Mouse (Mus musculus) gastrocnemius, adult 18-20 months (tissue): ENCODE data around the gene Olfr93. TPM values are rescaled to one million over a fixed set of nuclear protein-coding genes. Genes with fewer than 3 reads are reported as not detected.
A peak's percentile ranks its signal among the peaks of the same experiment; 100 is the strongest.
"Not testable (repeated sequence)": the region's sequence is repeated elsewhere in the genome, so short reads cannot be mapped to it uniquely, and the experiment has no call there.

ENCODE experiments used
- DNase-seq: peaks from one replicate; pipeline ENCODE4 v3.0.0; 2021; ENCODE audit warnings: low spot score
- long read RNA-seq, 2 experiments: library from polyadenylated mRNA; stranded (forward); transcript quantifications; one replicate each; pipeline ENCODE4 v2.0.0; 2021
- total RNA-seq, 2 experiments: library from RNA; stranded (reverse); gene quantifications; 2 replicates each; pipeline ENCODE4 v1.2.3; 2021

Olfr93 gene
- total RNA-seq = not detected
- long read RNA-seq, experiment 1 = 0 reads
- long read RNA-seq, experiment 2 = 0 reads

- DNase-seq = no peak
These were observed at the start of gene Olfr93 for GRCm38 (mm10) chr17:37161394-37161793. Gene Olfr93 (minus strand): TSS chr17:37161494.

GRCm38 (mm10) chr17:37203917-37204236, 42.6 kb upstream of the Olfr93 start:
- DNase-seq = no peak

- peak; percentile 77 for DNase-seq
These were observed 42.1 kb upstream of the Olfr93 start for GRCm38 (mm10) chr17:37203206-37203916.

- DNase-seq = no peak
These were observed 39.6 kb upstream of the Olfr93 start, which contains the start of gene Olfr94 for GRCm38 (mm10) chr17:37200894-37201293. Gene Olfr94 (minus strand): TSS chr17:37200994.

GRCm38 (mm10) chr17:37196845-37197724, 35.8 kb upstream of the Olfr93 start:
- DNase-seq = no peak

GRCm38 (mm10) chr17:37194782-37195181, 33.5 kb upstream of the Olfr93 start:
- no peak for DNase-seq

- DNase-seq = no peak
These were observed 32.4 kb upstream of the Olfr93 start, which contains the start of gene Ubd for GRCm38 (mm10) chr17:37193656-37194055. Gene Ubd (plus strand): TSS chr17:37193892.

GRCm38 (mm10) chr17:37193032-37193431, 31.7 kb upstream of the Olfr93 start:
- DNase-seq = no peak

GRCm38 (mm10) chr17:37190711-37191110, 29.4 kb upstream of the Olfr93 start:
- peak; percentile 39 for DNase-seq

- no peak for DNase-seq
These were observed 24.2 kb upstream of the Olfr93 start for GRCm38 (mm10) chr17:37185474-37185873.

- DNase-seq = not testable (repeated sequence)
These were observed 29.9 kb downstream of the Olfr93 start for GRCm38 (mm10) chr17:37131366-37131765.

- DNase-seq = no peak
These were observed 41.3 kb downstream of the Olfr93 start, which contains the start of gene Olfr92 for GRCm38 (mm10) chr17:37119988-37120387. Gene Olfr92 (minus strand): TSS chr17:37120088.

- no peak for DNase-seq
These were observed 63.1 kb downstream of the Olfr93 start, which contains the start of gene Olfr91 for GRCm38 (mm10) chr17:37098178-37098577. Gene Olfr91 (minus strand): TSS chr17:37098278.

GRCm38 (mm10) chr17:37093289-37093688, 68.0 kb downstream of the Olfr93 start:
- DNase-seq = no peak

- no peak for DNase-seq
These were observed 69.1 kb downstream of the Olfr93 start for GRCm38 (mm10) chr17:37092198-37092597.

Other genes with a start within 250 kb of the Olfr93 start
- gene Rnf39, start 218.6 kb downstream of the Olfr93 start, total RNA-seq = under 1 TPM; 0.23 to 0.24 TPM
- gene Ppp1r11, start 209.8 kb downstream of the Olfr93 start, total RNA-seq = 10 to 100 TPM; 58.9 to 65.9 TPM
- 10 to 100 TPM; 21.9 to 22.1 TPM for gene Znrd1, start 202.9 kb downstream of the Olfr93 start, total RNA-seq
- gene Znrd1as, start 202.9 kb downstream of the Olfr93 start, total RNA-seq = 10 to 100 TPM; 26.5 to 26.6 TPM
- under 1 TPM in 1 of 2 experiments, not detected in 1; 0.37 TPM for gene 2410137M14Rik, start 180.3 kb downstream of the Olfr93 start, total RNA-seq
- gene H2-M5, start 172.0 kb downstream of the Olfr93 start, total RNA-seq = not detected
- not detected for gene Zfp57, start 160.3 kb downstream of the Olfr93 start, total RNA-seq
- gene Mog, start 138.1 kb downstream of the Olfr93 start, total RNA-seq = not detected
- 1 to 10 TPM; 5.5 to 8.2 TPM for gene Gabbr1, start 115.5 kb downstream of the Olfr93 start, total RNA-seq
- not detected for gene Olfr90, start 73.0 kb downstream of the Olfr93 start, total RNA-seq
- not detected for gene Olfr91, start 63.2 kb downstream of the Olfr93 start, total RNA-seq
- not detected for gene Olfr92, start 41.4 kb downstream of the Olfr93 start, total RNA-seq
- gene Ubd, start 32.4 kb upstream of the Olfr93 start, total RNA-seq = under 1 TPM in 1 of 2 experiments, not detected in 1; 0.74 TPM
- not detected for gene Olfr94, start 39.5 kb upstream of the Olfr93 start, total RNA-seq
- not detected for gene Olfr95, start 51.6 kb upstream of the Olfr93 start, total RNA-seq
- not detected for gene Olfr96, start 58.7 kb upstream of the Olfr93 start, total RNA-seq
- not detected for gene Olfr97, start 75.8 kb upstream of the Olfr93 start, total RNA-seq
- gene Olfr98, start 102.3 kb upstream of the Olfr93 start, total RNA-seq = not detected
- gene H2-M3, start 108.7 kb upstream of the Olfr93 start, total RNA-seq = 1 to 10 TPM in 1 of 2 experiments, under 1 TPM in 1; 0.94 to 1.9 TPM
- not detected for gene Olfr99, start 122.0 kb upstream of the Olfr93 start, total RNA-seq
- not detected for gene Olfr101, start 142.8 kb upstream of the Olfr93 start, total RNA-seq
- gene Olfr102, start 155.6 kb upstream of the Olfr93 start, total RNA-seq = not detected
- not detected for gene Olfr103, start 178.2 kb upstream of the Olfr93 start, total RNA-seq
- gene Olfr104-ps, start 198.1 kb upstream of the Olfr93 start, total RNA-seq = not detected
- not detected for gene Olfr105-ps, start 217.5 kb upstream of the Olfr93 start, total RNA-seq
- gene Olfr106-ps, start 228.9 kb upstream of the Olfr93 start, total RNA-seq = not detected
- not detected for gene Olfr107, start 237.7 kb upstream of the Olfr93 start, total RNA-seq